Mouse (Mus musculus): ENCODE results near the gene Teddm1a. TPM values are rescaled to one million over a fixed set of nuclear protein-coding genes. Genes with fewer than 3 reads are reported as not detected.
"Not testable (repeated sequence)": the region's sequence is repeated elsewhere in the genome, so short reads cannot be mapped to it uniquely, and the experiment has no call there.

Teddm1a gene
- polyA plus RNA-seq (2014; fragmentation: Nextera tagmentation; extraction: Ambion mirVana): not detected in 2 replicates

GRCm38 (mm10) chr1:153891442-153891841 lies at the start of gene Teddm1a:
Gene Teddm1a (plus strand): TSS chr1:153891742.
- no peak for DNase-seq (ENCODE audit: low spot score)
- Histone ChIP-seq H3K9me3 (ENCODE audit: control insufficient read depth, low read length) (no peaks in the 10 kb centered on the region), H3K4me2 (ENCODE audit: low read depth, low read length) (no peak within 1 kb of the TSS), H3K9ac (ENCODE audit: low read depth, low read length) (no peak within 1 kb of the TSS), H3K4me1 (ENCODE audit: control insufficient read depth, insufficient read depth, low read length) (no peaks in the 10 kb centered on the region; the same call in 1 of the 2 replicates), H3K27ac (replicated peaks; ENCODE audit: low read depth, low read length) (no peak within 1 kb of the TSS), H3K27me3 (replicated peaks; ENCODE audit: control insufficient read depth, insufficient read depth, low read length) (no peaks in the 10 kb centered on the region), H3K4me3 (ENCODE audit: low read depth, low read length) (no peak within 1 kb of the TSS), H3K36me3 (ENCODE audit: control insufficient read depth, insufficient read depth, low read length) (no peaks in the 10 kb centered on the region)
- WGBS: 50% methylated on average over 4 of the region's 4 CpGs
- no peak for ATAC-seq (ENCODE audit: low read depth)

GRCm38 (mm10) chr1:153842121-153842740 lies 49.3 kb upstream of the Teddm1a start:
- H3K4me1 ChIP-seq (ENCODE audit: control insufficient read depth, insufficient read depth, low read length): no peaks in the 10 kb centered on the region
- no peaks in the 10 kb centered on the region for H3K9me3 ChIP-seq (ENCODE audit: control insufficient read depth, low read length)
- no peaks in the 10 kb centered on the region for H3K27me3 ChIP-seq (replicated peaks; ENCODE audit: control insufficient read depth, insufficient read depth, low read length)
- no peaks in the 10 kb centered on the region for H3K36me3 ChIP-seq (ENCODE audit: control insufficient read depth, insufficient read depth, low read length)
- DNase-seq (ENCODE audit: low spot score): no peak
- H3K9ac ChIP-seq (ENCODE audit: low read depth, low read length): no peak overlapping the region
- no peak overlapping the region for H3K4me3 ChIP-seq (ENCODE audit: low read depth, low read length)
- no peak for ATAC-seq (ENCODE audit: low read depth)
- H3K4me2 ChIP-seq (ENCODE audit: low read depth, low read length): no peak overlapping the region
- no peak overlapping the region for H3K27ac ChIP-seq (replicated peaks; ENCODE audit: low read depth, low read length)
- 77% methylated on average over 11 of the region's 11 CpGs for WGBS

GRCm38 (mm10) chr1:153844042-153844441 lies 47.5 kb upstream of the Teddm1a start, which contains the start of gene Rgsl1:
Gene Rgsl1 (minus strand): TSS chr1:153844142.
- no peaks in the 10 kb centered on the region for H3K4me1 ChIP-seq (ENCODE audit: control insufficient read depth, insufficient read depth, low read length)
- no peak within 1 kb of the TSS for H3K4me3 ChIP-seq (ENCODE audit: low read depth, low read length)
- no peak for DNase-seq (ENCODE audit: low spot score)
- H3K9ac ChIP-seq (ENCODE audit: low read depth, low read length): no peak within 1 kb of the TSS
- H3K27ac ChIP-seq (replicated peaks; ENCODE audit: low read depth, low read length): no peak within 1 kb of the TSS
- WGBS: 95% methylated on average over 8 of the region's 8 CpGs
- H3K9me3 ChIP-seq (ENCODE audit: control insufficient read depth, low read length): no peaks in the 10 kb centered on the region
- no peaks in the 10 kb centered on the region for H3K27me3 ChIP-seq (replicated peaks; ENCODE audit: control insufficient read depth, insufficient read depth, low read length)
- H3K4me2 ChIP-seq (ENCODE audit: low read depth, low read length): no peak within 1 kb of the TSS
- no peak for ATAC-seq (ENCODE audit: low read depth)
- no peaks in the 10 kb centered on the region for H3K36me3 ChIP-seq (ENCODE audit: control insufficient read depth, insufficient read depth, low read length)

GRCm38 (mm10) chr1:153846420-153846819 lies 45.1 kb upstream of the Teddm1a start:
- Histone ChIP-seq H3K27ac (replicated peaks; ENCODE audit: low read depth, low read length) (no peak overlapping the region), H3K4me3 (ENCODE audit: low read depth, low read length) (no peak overlapping the region), H3K36me3 (ENCODE audit: control insufficient read depth, insufficient read depth, low read length) (no peaks in the 10 kb centered on the region), H3K4me2 (ENCODE audit: low read depth, low read length) (no peak overlapping the region), H3K9ac (ENCODE audit: low read depth, low read length) (no peak overlapping the region), H3K27me3 (replicated peaks; ENCODE audit: control insufficient read depth, insufficient read depth, low read length) (no peaks in the 10 kb centered on the region), H3K9me3 (ENCODE audit: control insufficient read depth, low read length) (no peaks in the 10 kb centered on the region), H3K4me1 (ENCODE audit: control insufficient read depth, insufficient read depth, low read length) (no peaks in the 10 kb centered on the region)
- ATAC-seq (ENCODE audit: low read depth) (no peak), DNase-seq (ENCODE audit: low spot score) (peak; percentile 18)
- WGBS: 83% methylated on average over 7 of the region's 7 CpGs

- no peak for ATAC-seq (ENCODE audit: low read depth)
- H3K9ac ChIP-seq (ENCODE audit: low read depth, low read length): no peak overlapping the region
- DNase-seq (ENCODE audit: low spot score): peak; percentile 81
- H3K9me3 ChIP-seq (ENCODE audit: control insufficient read depth, low read length): no peaks in the 10 kb centered on the region
- no peak overlapping the region for H3K4me2 ChIP-seq (ENCODE audit: low read depth, low read length)
- no peaks in the 10 kb centered on the region for H3K4me1 ChIP-seq (ENCODE audit: control insufficient read depth, insufficient read depth, low read length)
- H3K36me3 ChIP-seq (ENCODE audit: control insufficient read depth, insufficient read depth, low read length): no peaks in the 10 kb centered on the region
- H3K4me3 ChIP-seq (ENCODE audit: low read depth, low read length): no peak overlapping the region
- no peak overlapping the region for H3K27ac ChIP-seq (replicated peaks; ENCODE audit: low read depth, low read length)
- H3K27me3 ChIP-seq (replicated peaks; ENCODE audit: control insufficient read depth, insufficient read depth, low read length): no peaks in the 10 kb centered on the region
- 27% methylated on average over 6 of the region's 6 CpGs for WGBS
These were observed 44.7 kb upstream of the Teddm1a start for GRCm38 (mm10) chr1:153846867-153847266.

- DNase-seq (ENCODE audit: low spot score); H3K9me3 ChIP-seq (ENCODE audit: control insufficient read depth, low read length); H3K27me3 ChIP-seq (replicated peaks; ENCODE audit: control insufficient read depth, insufficient read depth, low read length); H3K4me2 ChIP-seq (ENCODE audit: low read depth, low read length); H3K9ac ChIP-seq (ENCODE audit: low read depth, low read length); ATAC-seq (ENCODE audit: low read depth); H3K4me1 ChIP-seq (ENCODE audit: control insufficient read depth, insufficient read depth, low read length); H3K27ac ChIP-seq (replicated peaks; ENCODE audit: low read depth, low read length); H3K36me3 ChIP-seq (ENCODE audit: control insufficient read depth, insufficient read depth, low read length); H3K4me3 ChIP-seq (ENCODE audit: low read depth, low read length): not testable (repeated sequence)
- WGBS: 69% methylated on average over 7 of the region's 7 CpGs
These were observed 38.8 kb upstream of the Teddm1a start for GRCm38 (mm10) chr1:153852696-153853095.

- Histone ChIP-seq H3K9me3 (ENCODE audit: control insufficient read depth, low read length) (no peaks in the 10 kb centered on the region), H3K4me3 (ENCODE audit: low read depth, low read length) (no peak overlapping the region), H3K27ac (replicated peaks; ENCODE audit: low read depth, low read length) (no peak overlapping the region), H3K4me1 (ENCODE audit: control insufficient read depth, insufficient read depth, low read length) (peaks cover 3% of the 10 kb centered on the region; the same call in 1 of the 2 replicates), H3K36me3 (ENCODE audit: control insufficient read depth, insufficient read depth, low read length) (no peaks in the 10 kb centered on the region), H3K4me2 (ENCODE audit: low read depth, low read length) (no peak overlapping the region), H3K9ac (ENCODE audit: low read depth, low read length) (no peak overlapping the region), H3K27me3 (replicated peaks; ENCODE audit: control insufficient read depth, insufficient read depth, low read length) (no peaks in the 10 kb centered on the region)
- no peak for DNase-seq (ENCODE audit: low spot score)
- no peak for ATAC-seq (ENCODE audit: low read depth)
- WGBS: 64% methylated on average over 8 of the region's 8 CpGs
These were observed 35.6 kb upstream of the Teddm1a start for GRCm38 (mm10) chr1:153855946-153856345.

GRCm38 (mm10) chr1:153874045-153874444 lies 17.5 kb upstream of the Teddm1a start, which contains the start of gene Teddm1b:
Gene Teddm1b (plus strand): TSS chr1:153874345.
- no peaks in the 10 kb centered on the region for H3K36me3 ChIP-seq (ENCODE audit: control insufficient read depth, insufficient read depth, low read length)
- no peak within 1 kb of the TSS for H3K9ac ChIP-seq (ENCODE audit: low read depth, low read length)
- H3K4me2 ChIP-seq (ENCODE audit: low read depth, low read length): no peak within 1 kb of the TSS
- H3K27ac ChIP-seq (replicated peaks; ENCODE audit: low read depth, low read length): no peak within 1 kb of the TSS
- 90% methylated on average over 6 of the region's 6 CpGs for WGBS
- no peak within 1 kb of the TSS for H3K4me3 ChIP-seq (ENCODE audit: low read depth, low read length)
- DNase-seq (ENCODE audit: low spot score) (no peak), ATAC-seq (ENCODE audit: low read depth) (no peak)
- no peaks in the 10 kb centered on the region for H3K9me3 ChIP-seq (ENCODE audit: control insufficient read depth, low read length)
- no peaks in the 10 kb centered on the region for H3K27me3 ChIP-seq (replicated peaks; ENCODE audit: control insufficient read depth, insufficient read depth, low read length)
- no peaks in the 10 kb centered on the region for H3K4me1 ChIP-seq (ENCODE audit: control insufficient read depth, insufficient read depth, low read length)

GRCm38 (mm10) chr1:153880391-153880790 lies 11.2 kb upstream of the Teddm1a start:
- H3K27me3 ChIP-seq (replicated peaks; ENCODE audit: control insufficient read depth, insufficient read depth, low read length); H3K9ac ChIP-seq (ENCODE audit: low read depth, low read length); H3K27ac ChIP-seq (replicated peaks; ENCODE audit: low read depth, low read length); DNase-seq (ENCODE audit: low spot score); H3K4me1 ChIP-seq (ENCODE audit: control insufficient read depth, insufficient read depth, low read length); H3K4me2 ChIP-seq (ENCODE audit: low read depth, low read length); H3K36me3 ChIP-seq (ENCODE audit: control insufficient read depth, insufficient read depth, low read length); H3K9me3 ChIP-seq (ENCODE audit: control insufficient read depth, low read length); H3K4me3 ChIP-seq (ENCODE audit: low read depth, low read length); ATAC-seq (ENCODE audit: low read depth): not testable (repeated sequence)
- 95% methylated on average over 17 of the region's 17 CpGs for WGBS
